In genomic region chr17:71474128-71474527, GRCm38 (mm10) we compare ENCODE assay signal across 8 mouse cellular contexts. TPM values are rescaled to one million over a fixed set of nuclear protein-coding genes. Genes with fewer than 3 reads are reported as not detected.
DNase-seq lines count a peak whose midpoint lies in the region; ATAC-seq lines count a peak whose summit lies in the region.

No protein-coding gene starts in this region.

- H3K9ac ChIP-seq in embryonic facial prominence, embryonic 12.5 days: peak overlapping the region; percentile 90
- peak overlapping the region; percentile 91 for H3K9ac ChIP-seq in limb, embryonic 11.5 days (ENCODE audit: low read length)
- peak overlapping the region; percentile 98 for H3K9ac ChIP-seq in stomach, embryonic 16.5 days (ENCODE audit: low read length)

- H3K4me2 ChIP-seq in embryonic facial prominence, embryonic 12.5 days (replicated peaks): peak overlapping the region; percentile 71
- peak overlapping the region; percentile 76 for H3K4me2 ChIP-seq in limb, embryonic 11.5 days (ENCODE audit: low read depth, severe bottlenecking)
- H3K4me2 ChIP-seq in stomach, embryonic 16.5 days (ENCODE audit: low read depth, low read length): peak overlapping the region; percentile 87

- H3K36me3 ChIP-seq in embryonic facial prominence, embryonic 12.5 days: no peaks in the 10 kb centered on the region
- no peaks in the 10 kb centered on the region for H3K36me3 ChIP-seq in limb, embryonic 11.5 days (ENCODE audit: control insufficient read depth, insufficient read depth, low read length)
- no peaks in the 10 kb centered on the region for H3K36me3 ChIP-seq in stomach, embryonic 16.5 days (ENCODE audit: control insufficient read depth, insufficient read depth, low read length)

- peak; percentile 45 for DNase-seq in heart, adult 11 months
- DNase-seq in heart, adult 18-20 months: no peak
- DNase-seq in 416B (ENCODE audit: low read depth): peak; percentile 30
- DNase-seq in limb, embryonic 11.5 days (ENCODE audit: low spot score): no peak
- DNase-seq in layer of hippocampus, postnatal 25 days (ENCODE audit: extremely low spot score in 1 of 2, low spot score in 1 of 2): no peak
- DNase-seq in right cerebral cortex, postnatal 14 days: no peak

- no peak for ATAC-seq in embryonic facial prominence, embryonic 12.5 days (ENCODE audit: insufficient number of reproducible peaks, insufficient read depth, low FRiP score, low TSS enrichment)
- ATAC-seq in limb, embryonic 11.5 days (ENCODE audit: insufficient number of reproducible peaks, low FRiP score, low TSS enrichment, low read depth): no peak
- no peak for ATAC-seq in stomach, embryonic 16.5 days (ENCODE audit: insufficient read depth, low FRiP score)

- 17% methylated on average over 8 of the region's 8 CpGs for WGBS in embryonic facial prominence, embryonic 12.5 days
- 16% methylated on average over 8 of the region's 8 CpGs for WGBS in limb, embryonic 11.5 days
- 10% methylated on average over 8 of the region's 8 CpGs for WGBS in stomach, embryonic 16.5 days

- no peaks in the 10 kb centered on the region for H3K9me3 ChIP-seq in embryonic facial prominence, embryonic 12.5 days
- no peaks in the 10 kb centered on the region for H3K9me3 ChIP-seq in limb, embryonic 11.5 days (ENCODE audit: control insufficient read depth, low read length)
- no peaks in the 10 kb centered on the region for H3K9me3 ChIP-seq in stomach, embryonic 16.5 days (replicated peaks; ENCODE audit: control insufficient read depth, low read length)

- peak overlapping the region; percentile 93 for H3K4me3 ChIP-seq in embryonic facial prominence, embryonic 12.5 days
- H3K4me3 ChIP-seq in limb, embryonic 11.5 days (ENCODE audit: low read depth, low read length): peak overlapping the region; percentile 94
- H3K4me3 ChIP-seq in stomach, embryonic 16.5 days (replicated peaks; ENCODE audit: low read length): peak overlapping the region; percentile 89

- no peak overlapping the region for H3K27ac ChIP-seq in embryonic facial prominence, embryonic 12.5 days
- H3K27ac ChIP-seq in limb, embryonic 11.5 days (replicated peaks; ENCODE audit: low read depth, low read length): no peak overlapping the region
- 0 out of 2 replicates have a peak overlapping the region, but pooled peaks have one; percentile 99 for H3K27ac ChIP-seq in stomach, embryonic 16.5 days (ENCODE audit: low read length)

- H3K4me1 ChIP-seq in embryonic facial prominence, embryonic 12.5 days: peaks cover 6% of the 10 kb centered on the region; the same call in 1 of the 2 replicates
- peaks cover 3% of the 10 kb centered on the region; the same call in 1 of the 2 replicates for H3K4me1 ChIP-seq in limb, embryonic 11.5 days (ENCODE audit: control insufficient read depth, insufficient read depth, low read length)
- peaks cover 9% of the 10 kb centered on the region for H3K4me1 ChIP-seq in stomach, embryonic 16.5 days (ENCODE audit: control insufficient read depth, insufficient read depth, low read length)

- no peaks in the 10 kb centered on the region for H3K27me3 ChIP-seq in embryonic facial prominence, embryonic 12.5 days
- no peaks in the 10 kb centered on the region for H3K27me3 ChIP-seq in limb, embryonic 11.5 days (ENCODE audit: control insufficient read depth, insufficient read depth, low read length)
- no peaks in the 10 kb centered on the region for H3K27me3 ChIP-seq in stomach, embryonic 16.5 days (ENCODE audit: control insufficient read depth, insufficient read depth, low read length)

RNA-seq across cellular contexts. Expression of gene Smchd1, which starts 1.0 kb away (rescaled TPM):
- total RNA-seq in heart, adult 18-20 months (2021): 10 to 100 TPM; 16.7 to 18.0 TPM
- polyA plus RNA-seq in embryonic facial prominence, embryonic 12.5 days (2016; fragmentation: Nextera tagmentation; extraction: Ambion mirVana): 84.2 and 84.9 TPM in 2 replicates
- polyA plus RNA-seq in limb, embryonic 11.5 days (2014; fragmentation: Nextera tagmentation; extraction: Ambion mirVana): 96.3 and 104 TPM in 2 replicates
- 42.8 and 45.4 TPM in 2 replicates for polyA plus RNA-seq in stomach, embryonic 16.5 days (2015; fragmentation: Nextera tagmentation; extraction: Ambion mirVana)
- total RNA-seq in layer of hippocampus, postnatal 25 days (2021): 10 to 100 TPM; 28.8 to 33.8 TPM

RNA-seq across cellular contexts. Expression of gene Gm4707, which starts 14.4 kb away (rescaled TPM):
- total RNA-seq in heart, adult 18-20 months (2021): under 1 TPM; 0.77 to 0.99 TPM
- polyA plus RNA-seq in embryonic facial prominence, embryonic 12.5 days (2016; fragmentation: Nextera tagmentation; extraction: Ambion mirVana): 5.3 and 6.4 TPM in 2 replicates
- 3.3 and 4.7 TPM in 2 replicates for polyA plus RNA-seq in limb, embryonic 11.5 days (2014; fragmentation: Nextera tagmentation; extraction: Ambion mirVana)
- 3.3 and 3.7 TPM in 2 replicates for polyA plus RNA-seq in stomach, embryonic 16.5 days (2015; fragmentation: Nextera tagmentation; extraction: Ambion mirVana)
- 1 to 10 TPM; 1.6 to 2.6 TPM for total RNA-seq in layer of hippocampus, postnatal 25 days (2021)

RNA-seq across cellular contexts. Expression of gene Ndc80, which starts 52.5 kb away (rescaled TPM):
- under 1 TPM; 0.45 to 0.75 TPM for total RNA-seq in heart, adult 18-20 months (2021)
- polyA plus RNA-seq in embryonic facial prominence, embryonic 12.5 days (2016; fragmentation: Nextera tagmentation; extraction: Ambion mirVana): 45.0 and 49.5 TPM in 2 replicates
- polyA plus RNA-seq in limb, embryonic 11.5 days (2014; fragmentation: Nextera tagmentation; extraction: Ambion mirVana): 66.3 and 70.6 TPM in 2 replicates
- polyA plus RNA-seq in stomach, embryonic 16.5 days (2015; fragmentation: Nextera tagmentation; extraction: Ambion mirVana): 37.6 and 37.9 TPM in 2 replicates
- under 1 TPM; 0.38 to 0.69 TPM for total RNA-seq in layer of hippocampus, postnatal 25 days (2021)

Comparison
In these comparisons a context has a peak if more than half of its experiments do, and no peak if none do; other contexts are left out.
1. DNase-seq: peak in heart, adult 11 months (single experiment) and 416B (single experiment); none in heart, adult 18-20 months (0 of 2), limb, embryonic 11.5 days (single experiment), layer of hippocampus, postnatal 25 days (0 of 2) and right cerebral cortex, postnatal 14 days (single experiment).
2. Peak in every context shown above with its lines, with median percentiles within 50 percentile points of each other: H3K4me2 ChIP-seq, H3K4me3 ChIP-seq and H3K9ac ChIP-seq.